Mouse (Mus musculus) C2C12 (cell line): ENCODE data around the gene Fbxl17.

ENCODE experiments used
- CTCF ChIP-seq: IDR thresholded peaks from one replicate; pipeline ENCODE4 v1.5.1; 2011; ENCODE audit not compliant: control insufficient read depth, insufficient read depth, insufficient read length
- FOSL1 ChIP-seq: IDR thresholded peaks from one replicate; pipeline ENCODE4 v1.8.0; 2011; ENCODE audit warnings: mild to moderate bottlenecking, low read length; ENCODE audit not compliant: poor library complexity, insufficient read depth, severe bottlenecking
- USF1 ChIP-seq: IDR thresholded peaks from one replicate; pipeline ENCODE4 v1.6.1; 2011; ENCODE audit warnings: low read depth, mild to moderate bottlenecking, control low read depth, moderate library complexity

DNA sequence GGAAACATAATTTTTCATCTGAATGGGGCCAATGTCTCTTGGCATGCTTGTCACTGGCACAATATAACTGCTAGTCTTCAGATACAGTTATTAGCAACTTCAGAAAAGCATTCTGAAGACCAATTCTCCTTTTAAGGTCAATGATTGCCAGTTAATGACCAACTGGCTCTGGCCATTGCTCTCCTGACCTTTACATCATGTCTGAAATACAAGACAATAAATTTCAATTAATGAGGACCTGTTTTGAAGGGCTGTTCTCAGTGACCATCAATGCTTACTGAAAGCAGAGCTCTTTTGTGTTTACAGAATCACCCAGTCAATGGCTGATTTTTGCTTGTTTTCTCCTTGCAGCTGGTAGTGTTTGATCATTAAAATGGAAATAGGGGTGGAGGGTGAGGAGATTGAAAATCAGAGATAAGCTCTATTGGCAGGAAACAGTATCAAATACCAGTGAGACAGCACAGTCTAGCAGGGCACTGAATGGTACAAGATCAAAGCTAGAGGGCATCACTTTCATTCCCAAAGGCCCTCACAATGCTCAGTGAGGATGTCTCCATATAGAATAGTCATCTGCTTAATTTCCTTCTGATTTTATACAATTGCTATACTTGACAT lies 95.9 kb downstream of the Fbxl17 start:
- no peak for TF ChIP-seq CTCF
- no peak for TF ChIP-seq USF1
- TF ChIP-seq FOSL1: no peak
